Mouse (Mus musculus) liver, postnatal 0 days (tissue): ENCODE data around the gene Cd151. TPM values are rescaled to one million over a fixed set of nuclear protein-coding genes. Genes with fewer than 3 reads are reported as not detected.

Experiments used
- ATAC-seq: fragments of 200-750 bp; cut with Nextera tagmentation; 2 replicates; pipeline ENCODE4 v1.8.0; 2017; ENCODE audit warnings: mild to moderate bottlenecking, moderate library complexity
- DNase-seq: peaks from one replicate; pipeline ENCODE4 v3.0.0-alpha.2; 2016
- H3K27ac ChIP-seq: fragments of 300-500 bp; sonication (generic); 2 replicates; pipeline ENCODE4 v1.5.1; 2014; ENCODE audit warnings: antibody characterized with exemption, moderate library complexity, mild to moderate bottlenecking, low read depth
- H3K27me3 ChIP-seq: fragments of 300-500 bp; sonication (generic); 2 replicates; pipeline ENCODE4 v1.6.1; 2014; ENCODE audit warnings: low read length, control low read depth, mixed read lengths; ENCODE audit not compliant: insufficient read depth
- H3K36me3 ChIP-seq: fragments of 300-500 bp; sonication (generic); replicated peaks from 2 replicates; pipeline ENCODE4 v1.6.1; 2014; ENCODE audit warnings: mild to moderate bottlenecking, control low read depth, low read length, moderate library complexity, mixed read lengths; ENCODE audit not compliant: insufficient read depth
- H3K4me1 ChIP-seq: fragments of 300-500 bp; sonication (generic); 2 replicates; pipeline ENCODE4 v1.6.1; 2014; ENCODE audit warnings: antibody characterized with exemption, mild to moderate bottlenecking, control low read depth; ENCODE audit not compliant: insufficient read depth
- H3K4me2 ChIP-seq: fragments of 300-500 bp; sonication (generic); 2 replicates; pipeline ENCODE4 v1.6.1; 2014; ENCODE audit warnings: low read depth, mild to moderate bottlenecking, low read length, moderate library complexity, mixed read lengths
- H3K4me3 ChIP-seq: fragments of 300-500 bp; sonication (generic); 2 replicates; pipeline ENCODE4 v1.5.1; 2014; ENCODE audit warnings: low read depth, low read length
- H3K9ac ChIP-seq: fragments of 300-500 bp; sonication (generic); replicated peaks from 2 replicates; pipeline ENCODE4 v1.6.1; 2014; ENCODE audit warnings: mild to moderate bottlenecking, moderate library complexity
- H3K9me3 ChIP-seq: fragments of 300-500 bp; sonication (generic); 2 replicates; pipeline ENCODE4 v1.6.1; 2016; ENCODE audit warnings: mild to moderate bottlenecking, control low read depth, low read length, mixed read lengths
- CTCF ChIP-seq: sonication (generic); IDR thresholded peaks from 2 replicates; pipeline ENCODE4 v1.5.1; 2016; ENCODE audit warnings: antibody characterized with exemption, low read depth
- EP300 ChIP-seq: IDR thresholded peaks from 2 replicates; pipeline ENCODE4 v1.6.1; 2016; ENCODE audit warnings: antibody characterized with exemption, low read depth, mild to moderate bottlenecking
- WGBS: fragments of 180-500 bp; shearing (Covaris S2); extraction: QIAGEN DNeasy Blood & Tissue Kit; methylation state at CpG from one replicate; pipeline ENCODE4 v1.1.7; 2014; ENCODE audit not compliant: insufficient replicate concordance; 5-methylcytosine and 5-hydroxymethylcytosine counted together
- polyA plus RNA-seq: library from polyadenylated mRNA; unstranded; fragments of >200 nt; fragmentation: Nextera tagmentation; extraction: Ambion mirVana; gene quantifications from 2 replicates; pipeline ENCODE4 v1.2.1, GENCODE M21; 2015

Gene Cd151
- polyA plus RNA-seq, 1 experiment from 2014 or later, result 6.6 TPM

- Histone ChIP-seq H3K9ac (peak overlapping the region; percentile 62), H3K9me3 (no peaks in the 10 kb centered on the region), H3K4me3 (peak overlapping the region; percentile 57), H3K4me1 (peaks cover 40% of the 10 kb centered on the region), H3K27me3 (no peaks in the 10 kb centered on the region), H3K4me2 (peak overlapping the region; percentile 93), H3K36me3 (peaks cover 46% of the 10 kb centered on the region), H3K27ac (peak overlapping the region; percentile 86)
- peak; percentile 6; the same call in 1 of the 2 replicates for TF ChIP-seq CTCF
- no peak for TF ChIP-seq EP300
- DNase-seq, result peak; percentile 88
- WGBS, result 2% methylated on average over 17 of the region's 17 CpGs
- ATAC-seq, result peak; percentile 56
Measured at GRCm38 (mm10) chr7:141435129-141435855, 31.9 kb upstream of the Cd151 start.

DNA sequence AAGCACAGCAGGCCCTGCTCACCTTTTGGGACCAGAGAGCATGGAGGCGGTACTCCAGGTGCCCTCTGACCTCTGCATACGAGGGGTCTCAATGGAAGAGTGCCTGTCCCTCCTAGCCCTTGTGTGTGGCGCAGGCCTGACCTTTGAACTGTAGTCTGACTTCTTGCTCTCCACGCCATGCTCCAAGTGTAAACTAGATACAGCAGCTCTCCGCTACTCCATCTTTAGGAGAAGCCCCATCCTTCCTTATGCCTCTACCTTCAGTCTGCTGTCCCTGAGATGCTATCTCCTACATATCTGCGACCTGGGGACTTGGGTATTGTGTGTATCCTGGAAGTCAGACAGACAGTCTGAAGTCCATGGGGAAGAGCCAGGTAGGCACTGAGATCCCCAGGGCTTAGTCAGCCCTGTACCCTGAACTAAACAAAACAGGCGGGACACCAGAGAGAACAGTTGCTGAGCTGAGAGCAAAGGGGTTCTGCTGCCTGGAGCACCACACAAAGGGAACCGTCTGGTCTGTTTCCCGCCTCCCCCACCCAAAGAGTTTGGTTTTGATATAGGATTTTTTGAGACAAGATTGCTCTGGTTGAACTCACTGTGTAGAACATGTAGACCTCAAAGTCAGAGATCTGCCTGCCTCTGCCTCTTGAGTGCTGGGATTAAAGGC is 31.2 kb upstream of the Cd151 start:
- peaks cover 44% of the 10 kb centered on the region for H3K36me3 ChIP-seq
- DNase-seq (peak; percentile 22), ATAC-seq (no peak)
- peak overlapping the region; percentile 62 for H3K9ac ChIP-seq
- H3K27me3 ChIP-seq, result no peaks in the 10 kb centered on the region
- H3K4me2 ChIP-seq, result peak overlapping the region; percentile 93
- peaks cover 47% of the 10 kb centered on the region for H3K4me1 ChIP-seq
- no peaks in the 10 kb centered on the region for H3K9me3 ChIP-seq
- H3K27ac ChIP-seq, result peak overlapping the region; percentile 86
- 67% methylated on average over 9 of the region's 9 CpGs for WGBS
- peak overlapping the region; percentile 82; the same call in 1 of the 2 replicates for H3K4me3 ChIP-seq
- TF ChIP-seq EP300 (no peak), CTCF (no peak)

DNA sequence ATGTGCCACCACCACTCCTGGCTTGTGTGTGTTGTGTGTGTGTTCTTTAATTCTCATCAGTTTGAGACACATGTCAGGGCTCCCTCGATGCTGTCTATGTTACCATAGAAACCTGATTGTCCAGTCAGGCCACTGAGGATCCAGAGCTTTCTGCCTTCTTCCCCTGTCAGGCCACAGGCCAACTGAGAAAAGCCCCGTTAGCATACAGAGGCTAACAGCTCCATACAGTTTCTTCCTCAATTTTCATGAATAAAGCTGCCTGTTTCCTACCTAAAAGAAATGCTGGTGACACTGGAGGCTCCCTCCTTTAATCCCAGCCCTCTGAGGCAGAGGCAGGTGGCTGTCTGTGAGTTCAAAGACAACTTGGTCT is 30.7 kb upstream of the Cd151 start:
- H3K27me3 ChIP-seq, result no peaks in the 10 kb centered on the region
- peaks cover 48% of the 10 kb centered on the region for H3K4me1 ChIP-seq
- WGBS, result 39% methylated on average over 2 of the region's 2 CpGs
- H3K4me2 ChIP-seq, result peak overlapping the region; percentile 93
- H3K9me3 ChIP-seq, result no peaks in the 10 kb centered on the region
- DNase-seq (no peak), ATAC-seq (no peak)
- peaks cover 44% of the 10 kb centered on the region for H3K36me3 ChIP-seq
- peak overlapping the region; percentile 86 for H3K27ac ChIP-seq
- peak overlapping the region; percentile 82 for H3K4me3 ChIP-seq
- TF ChIP-seq EP300, result no peak
- TF ChIP-seq CTCF, result no peak
- H3K9ac ChIP-seq, result peak overlapping the region; percentile 78; the same call in 1 of the 2 replicates

DNA sequence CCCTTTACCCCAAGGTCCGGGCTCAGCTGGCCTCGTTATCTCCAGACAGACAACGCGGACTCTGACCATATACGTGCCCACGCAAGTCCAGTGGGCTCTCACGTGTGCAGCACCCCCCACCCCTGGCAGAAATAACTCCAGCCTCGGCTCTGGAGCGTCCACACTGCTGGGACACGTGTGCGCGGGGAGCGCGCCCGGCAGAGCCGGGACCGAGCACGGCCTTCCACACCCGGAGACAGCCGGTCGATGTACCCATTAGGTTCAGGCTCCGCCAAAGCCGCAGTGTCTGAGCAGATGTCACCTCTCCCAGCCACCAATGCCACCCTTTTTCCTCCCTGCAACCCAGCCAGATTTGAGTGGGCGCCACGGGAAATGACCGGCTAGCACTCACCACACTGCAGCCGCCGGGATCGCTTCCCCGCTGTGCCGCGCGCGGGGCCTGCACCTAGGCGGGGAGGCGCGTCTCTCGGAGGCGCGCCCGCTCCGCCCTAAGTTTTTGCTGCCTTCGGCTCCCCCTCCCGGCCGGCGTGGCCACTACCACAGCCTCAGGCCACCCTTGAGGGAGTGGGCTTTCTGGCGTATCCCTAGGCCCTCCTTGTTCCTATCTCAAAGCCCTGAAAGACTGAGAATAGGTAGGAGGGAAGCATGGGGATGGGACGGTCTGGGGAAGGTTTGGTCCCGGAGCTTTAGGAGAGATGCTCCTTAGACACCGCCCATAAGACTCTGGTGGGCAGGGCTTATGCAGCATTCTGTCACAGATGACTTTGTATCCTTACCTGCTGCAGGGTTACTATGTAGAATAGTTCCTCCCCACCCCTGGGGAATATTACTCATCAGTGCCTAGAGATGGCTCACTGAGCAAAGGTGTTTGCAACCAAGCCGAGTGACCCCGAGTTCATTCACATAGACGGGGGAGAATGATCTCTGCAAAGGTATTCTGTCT is 29.7 kb upstream of the Cd151 start, which contains the start of gene Slc25a22:
Gene Slc25a22 (minus strand): TSS at position 715 of the 943 bp plus-strand sequence.
- H3K27ac ChIP-seq, result peak within 1 kb of the TSS; percentile 86
- H3K9me3 ChIP-seq, result no peaks in the 10 kb centered on the region
- H3K4me1 ChIP-seq, result peaks cover 50% of the 10 kb centered on the region
- TF ChIP-seq CTCF (peak; percentile 87), EP300 (no peak; the same call in 1 of the 2 replicates)
- DNase-seq, result peak; percentile 89
- ATAC-seq, result peak; percentile 81
- no peaks in the 10 kb centered on the region for H3K27me3 ChIP-seq
- H3K36me3 ChIP-seq, result peaks cover 36% of the 10 kb centered on the region
- WGBS, result 8% methylated on average over 47 of the region's 53 CpGs
- H3K9ac ChIP-seq, result peak within 1 kb of the TSS; percentile 78
- peak within 1 kb of the TSS; percentile 82 for H3K4me3 ChIP-seq
- peak within 1 kb of the TSS; percentile 93 for H3K4me2 ChIP-seq

GRCm38 (mm10) chr7:141438201-141438968 is 28.8 kb upstream of the Cd151 start:
- Histone ChIP-seq H3K27ac (no peak overlapping the region), H3K4me2 (no peak overlapping the region), H3K36me3 (peaks cover 32% of the 10 kb centered on the region), H3K9me3 (no peaks in the 10 kb centered on the region), H3K4me1 (peaks cover 56% of the 10 kb centered on the region), H3K27me3 (no peaks in the 10 kb centered on the region), H3K9ac (no peak overlapping the region; the same call in 1 of the 2 replicates), H3K4me3 (no peak overlapping the region)
- 90% methylated on average over 12 of the region's 12 CpGs for WGBS
- ATAC-seq (no peak), DNase-seq (no peak)
- TF ChIP-seq EP300 (no peak), CTCF (no peak)
